Mouse (Mus musculus): Measurements from ENCODE around the gene Gm5728. TPM values are rescaled to one million over a fixed set of nuclear protein-coding genes. Genes with fewer than 3 reads are reported as not detected.
"Not testable (repeated sequence)": the region's sequence is repeated elsewhere in the genome, so short reads cannot be mapped to it uniquely, and the experiment has no call there.

The Gm5728 gene
- polyA plus RNA-seq (2015; fragmentation: Nextera tagmentation; extraction: Ambion mirVana): not detected in 2 replicates

- not testable (repeated sequence) for H3K9me3 ChIP-seq (replicated peaks; ENCODE audit: control insufficient read depth, low read length); H3K27ac ChIP-seq (ENCODE audit: low read length); H3K4me2 ChIP-seq (ENCODE audit: low read depth, low read length); H3K27me3 ChIP-seq (ENCODE audit: control insufficient read depth, insufficient read depth, low read length); H3K4me3 ChIP-seq (replicated peaks; ENCODE audit: low read length); H3K9ac ChIP-seq (ENCODE audit: low read length); ATAC-seq (ENCODE audit: insufficient read depth, low FRiP score); H3K4me1 ChIP-seq (ENCODE audit: control insufficient read depth, insufficient read depth, low read length); H3K36me3 ChIP-seq (ENCODE audit: control insufficient read depth, insufficient read depth, low read length)
- no CpG with 5 or more reads among the region's 1 CpGs for WGBS
These were observed at the start of gene Gm5728 for GRCm38 (mm10) chr7:20375310-20375709. Gene Gm5728 (minus strand): TSS chr7:20375410.

- not testable (repeated sequence) for H3K27ac ChIP-seq (ENCODE audit: low read length); H3K36me3 ChIP-seq (ENCODE audit: control insufficient read depth, insufficient read depth, low read length); H3K27me3 ChIP-seq (ENCODE audit: control insufficient read depth, insufficient read depth, low read length); H3K9me3 ChIP-seq (replicated peaks; ENCODE audit: control insufficient read depth, low read length); H3K4me2 ChIP-seq (ENCODE audit: low read depth, low read length); H3K4me1 ChIP-seq (ENCODE audit: control insufficient read depth, insufficient read depth, low read length); ATAC-seq (ENCODE audit: insufficient read depth, low FRiP score); H3K4me3 ChIP-seq (replicated peaks; ENCODE audit: low read length); H3K9ac ChIP-seq (ENCODE audit: low read length)
- WGBS: no CpG with 5 or more reads among the region's 3 CpGs
These were observed 42.4 kb upstream of the Gm5728 start, which contains the start of gene Vmn1r100 for GRCm38 (mm10) chr7:20417642-20418041. Gene Vmn1r100 (plus strand): TSS chr7:20417942.

- ATAC-seq (ENCODE audit: insufficient read depth, low FRiP score); H3K4me1 ChIP-seq (ENCODE audit: control insufficient read depth, insufficient read depth, low read length); H3K27ac ChIP-seq (ENCODE audit: low read length); H3K9ac ChIP-seq (ENCODE audit: low read length); H3K9me3 ChIP-seq (replicated peaks; ENCODE audit: control insufficient read depth, low read length); H3K4me2 ChIP-seq (ENCODE audit: low read depth, low read length); H3K36me3 ChIP-seq (ENCODE audit: control insufficient read depth, insufficient read depth, low read length); H3K4me3 ChIP-seq (replicated peaks; ENCODE audit: low read length); H3K27me3 ChIP-seq (ENCODE audit: control insufficient read depth, insufficient read depth, low read length): not testable (repeated sequence)
- WGBS: no CpG with 5 or more reads among the region's 2 CpGs
These were observed 41.2 kb downstream of the Gm5728 start, which contains the start of gene Gm4133 for GRCm38 (mm10) chr7:20333965-20334364. Gene Gm4133 (minus strand): TSS chr7:20334065.

Other genes with a start within 250 kb of the Gm5728 start
- gene Vmn1r93, start 236.3 kb downstream of the Gm5728 start, polyA plus RNA-seq (2015; fragmentation: Nextera tagmentation; extraction: Ambion mirVana): not detected in 2 replicates
- gene Vmn1r94, start 207.0 kb downstream of the Gm5728 start, polyA plus RNA-seq (2015; fragmentation: Nextera tagmentation; extraction: Ambion mirVana): not detected in 2 replicates
- not detected in 2 replicates for gene Vmn1r95, start 181.7 kb downstream of the Gm5728 start, polyA plus RNA-seq (2015; fragmentation: Nextera tagmentation; extraction: Ambion mirVana)
- gene Gm6164, start 169.8 kb downstream of the Gm5728 start, polyA plus RNA-seq (2015; fragmentation: Nextera tagmentation; extraction: Ambion mirVana): not detected in 2 replicates
- not detected in 2 replicates for gene Gm4498, start 141.6 kb downstream of the Gm5728 start, polyA plus RNA-seq (2015; fragmentation: Nextera tagmentation; extraction: Ambion mirVana)
- not detected in 2 replicates for gene Gm5890, start 112.6 kb downstream of the Gm5728 start, polyA plus RNA-seq (2015; fragmentation: Nextera tagmentation; extraction: Ambion mirVana)
- not detected in 2 replicates for gene Gm4133, start 41.3 kb downstream of the Gm5728 start, polyA plus RNA-seq (2015; fragmentation: Nextera tagmentation; extraction: Ambion mirVana)
- gene Vmn1r100, start 42.5 kb upstream of the Gm5728 start, polyA plus RNA-seq (2015; fragmentation: Nextera tagmentation; extraction: Ambion mirVana): not detected in 2 replicates
- not detected in 2 replicates for gene Vmn1r101, start 67.2 kb upstream of the Gm5728 start, polyA plus RNA-seq (2015; fragmentation: Nextera tagmentation; extraction: Ambion mirVana)
- not detected in 2 replicates for gene Gm10670, start 99.5 kb upstream of the Gm5728 start, polyA plus RNA-seq (2015; fragmentation: Nextera tagmentation; extraction: Ambion mirVana)
- gene Vmn1r103, start 135.1 kb upstream of the Gm5728 start, polyA plus RNA-seq (2015; fragmentation: Nextera tagmentation; extraction: Ambion mirVana): not detected in 2 replicates
- gene Vmn1r104, start 158.4 kb upstream of the Gm5728 start, polyA plus RNA-seq (2015; fragmentation: Nextera tagmentation; extraction: Ambion mirVana): not detected in 2 replicates
- gene Gm5726, start 170.3 kb upstream of the Gm5728 start, polyA plus RNA-seq (2015; fragmentation: Nextera tagmentation; extraction: Ambion mirVana): not detected in 2 replicates
- not detected in 2 replicates for gene Gm4141, start 200.8 kb upstream of the Gm5728 start, polyA plus RNA-seq (2015; fragmentation: Nextera tagmentation; extraction: Ambion mirVana)
- gene Gm4513, start 223.6 kb upstream of the Gm5728 start, polyA plus RNA-seq (2015; fragmentation: Nextera tagmentation; extraction: Ambion mirVana): not detected in 2 replicates

All from stomach, embryonic 16.5 days (tissue).